Mouse (Mus musculus): ENCODE measurements around the gene Klb. TPM values are rescaled to one million over a fixed set of nuclear protein-coding genes. Genes with fewer than 3 reads are reported as not detected.

The Klb gene
- total and polyA plus RNA-seq, 3 experiments: 0.05 TPM; not detected in 2

DNA sequence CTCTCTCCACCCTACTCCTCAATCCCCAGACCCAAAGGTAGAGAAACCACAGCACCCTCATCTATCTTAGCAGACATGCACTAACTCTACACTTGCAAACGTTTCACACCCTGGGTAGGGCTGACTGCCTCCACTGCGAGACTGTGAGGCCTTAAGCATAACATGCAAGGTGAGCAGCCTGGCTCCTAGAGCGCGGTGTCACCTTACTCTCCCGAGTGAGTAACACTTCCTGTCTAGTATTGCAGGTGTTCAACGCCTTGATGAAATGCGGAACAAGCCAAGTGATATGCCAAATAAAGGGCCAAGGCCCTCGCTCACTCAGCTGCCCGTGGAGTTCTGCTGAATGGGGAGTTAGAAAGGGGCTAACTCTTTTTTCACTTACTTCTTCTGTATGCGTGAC is 25.9 kb upstream of the Klb start:
- Histone ChIP-seq H3K4me3 (ENCODE audit: low read depth, low read length) (no peak overlapping the region), H3K9me3 (replicated peaks) (no peaks in the 10 kb centered on the region), H3K36me3 (replicated peaks) (peaks cover 73% of the 10 kb centered on the region), H3K27me3 (ENCODE audit: insufficient read depth, low read length) (no peaks in the 10 kb centered on the region), H3K4me1 (ENCODE audit: insufficient read depth, low read depth, low read length) (peaks cover 18% of the 10 kb centered on the region)
- DNase-seq (ENCODE audit: low spot score) (no peak), ATAC-seq (ENCODE audit: extremely low read depth, insufficient number of reproducible peaks, low FRiP score, poor library complexity, severe bottlenecking) (no peak)
- TF ChIP-seq GATA2 (IDR thresholded peaks at IDR 0.05; ENCODE audit: borderline replicate concordance, low read depth, low read length): no peak
- no peak for TF ChIP-seq CTCF (IDR thresholded peaks at IDR 0.05; ENCODE audit: low read depth, low read length)
- TF ChIP-seq TAL1 (conservative IDR thresholded peaks at IDR 0.05; ENCODE audit: low read depth, low read length): no peak
- TF ChIP-seq POLR2AphosphoS5 (IDR thresholded peaks at IDR 0.05; ENCODE audit: insufficient replicate concordance, low read depth, low read length): no peak
- no peak for TF ChIP-seq GATA1 (IDR thresholded peaks at IDR 0.05; ENCODE audit: borderline replicate concordance, low read length)

DNA sequence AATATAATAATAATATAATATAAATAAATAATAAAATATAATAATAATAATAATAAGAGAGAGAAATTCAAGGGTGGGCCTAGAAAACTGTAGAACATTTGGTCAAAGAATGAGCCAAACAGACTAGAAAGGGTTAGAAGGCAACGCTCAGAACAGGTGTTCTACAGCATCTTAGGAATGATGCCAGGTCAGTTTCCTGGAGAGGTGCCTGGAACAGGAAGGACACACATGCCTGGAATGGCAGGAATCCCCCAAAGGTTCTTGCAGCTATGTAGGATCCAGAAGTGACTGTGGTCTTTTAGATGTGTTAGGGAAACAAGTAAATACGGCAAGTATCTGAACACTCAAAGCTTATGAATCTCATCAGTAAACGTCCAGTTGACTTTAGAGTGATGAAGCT is 23.8 kb upstream of the Klb start:
- ATAC-seq (ENCODE audit: extremely low read depth, insufficient number of reproducible peaks, low FRiP score, poor library complexity, severe bottlenecking) (no peak), DNase-seq (ENCODE audit: low spot score) (no peak)
- Histone ChIP-seq H3K36me3 (replicated peaks) (peaks cover 66% of the 10 kb centered on the region), H3K4me3 (ENCODE audit: low read depth, low read length) (no peak overlapping the region), H3K4me1 (ENCODE audit: insufficient read depth, low read depth, low read length) (peaks cover 22% of the 10 kb centered on the region), H3K9me3 (replicated peaks) (no peaks in the 10 kb centered on the region), H3K27me3 (ENCODE audit: insufficient read depth, low read length) (no peaks in the 10 kb centered on the region)
- TF ChIP-seq GATA2 (IDR thresholded peaks at IDR 0.05; ENCODE audit: borderline replicate concordance, low read depth, low read length): no peak
- no peak for TF ChIP-seq TAL1 (conservative IDR thresholded peaks at IDR 0.05; ENCODE audit: low read depth, low read length)
- TF ChIP-seq POLR2AphosphoS5 (IDR thresholded peaks at IDR 0.05; ENCODE audit: insufficient replicate concordance, low read depth, low read length): no peak
- no peak for TF ChIP-seq CTCF (IDR thresholded peaks at IDR 0.05; ENCODE audit: low read depth, low read length)
- TF ChIP-seq GATA1 (IDR thresholded peaks at IDR 0.05; ENCODE audit: borderline replicate concordance, low read length): no peak

DNA sequence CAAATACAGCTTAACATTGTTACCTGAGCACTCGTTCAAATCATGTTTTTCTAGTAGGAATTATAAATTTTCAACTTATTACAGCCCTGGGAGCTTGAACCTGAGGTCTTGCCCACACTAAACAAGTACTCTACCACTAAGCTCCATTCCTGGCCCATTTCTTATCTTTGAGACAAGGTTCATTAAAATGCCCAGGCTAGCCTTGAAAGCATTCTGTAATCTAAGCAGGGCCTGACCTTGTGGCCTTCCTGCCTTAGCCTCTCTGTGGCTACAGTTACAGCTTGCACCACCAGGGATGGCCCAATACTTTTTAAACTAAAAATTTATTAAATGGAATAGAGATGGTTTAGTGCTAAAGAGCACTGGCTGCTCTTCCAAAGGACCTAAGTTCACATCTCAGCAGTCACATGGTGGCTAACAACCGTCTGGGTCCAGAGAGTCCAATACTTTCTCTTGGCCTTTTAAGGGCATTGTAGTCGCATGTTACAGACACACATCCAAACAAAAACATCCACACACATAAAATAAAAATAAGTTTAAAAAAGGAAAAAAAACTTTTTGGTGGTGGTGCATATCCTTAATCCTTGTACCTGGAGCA is 23.3 kb upstream of the Klb start:
- H3K4me1 ChIP-seq (ENCODE audit: insufficient read depth, low read depth, low read length): peaks cover 22% of the 10 kb centered on the region
- DNase-seq (ENCODE audit: low spot score) (no peak), ATAC-seq (ENCODE audit: extremely low read depth, insufficient number of reproducible peaks, low FRiP score, poor library complexity, severe bottlenecking) (no peak)
- no peak for TF ChIP-seq GATA1 (IDR thresholded peaks at IDR 0.05; ENCODE audit: borderline replicate concordance, low read length)
- TF ChIP-seq CTCF (IDR thresholded peaks at IDR 0.05; ENCODE audit: low read depth, low read length): no peak
- TF ChIP-seq GATA2 (IDR thresholded peaks at IDR 0.05; ENCODE audit: borderline replicate concordance, low read depth, low read length): no peak
- TF ChIP-seq TAL1 (conservative IDR thresholded peaks at IDR 0.05; ENCODE audit: low read depth, low read length): no peak
- no peak for TF ChIP-seq POLR2AphosphoS5 (IDR thresholded peaks at IDR 0.05; ENCODE audit: insufficient replicate concordance, low read depth, low read length)
- H3K36me3 ChIP-seq (replicated peaks): peaks cover 66% of the 10 kb centered on the region
- no peak overlapping the region for H3K4me3 ChIP-seq (ENCODE audit: low read depth, low read length)
- no peaks in the 10 kb centered on the region for H3K27me3 ChIP-seq (ENCODE audit: insufficient read depth, low read length)
- no peaks in the 10 kb centered on the region for H3K9me3 ChIP-seq (replicated peaks)

DNA sequence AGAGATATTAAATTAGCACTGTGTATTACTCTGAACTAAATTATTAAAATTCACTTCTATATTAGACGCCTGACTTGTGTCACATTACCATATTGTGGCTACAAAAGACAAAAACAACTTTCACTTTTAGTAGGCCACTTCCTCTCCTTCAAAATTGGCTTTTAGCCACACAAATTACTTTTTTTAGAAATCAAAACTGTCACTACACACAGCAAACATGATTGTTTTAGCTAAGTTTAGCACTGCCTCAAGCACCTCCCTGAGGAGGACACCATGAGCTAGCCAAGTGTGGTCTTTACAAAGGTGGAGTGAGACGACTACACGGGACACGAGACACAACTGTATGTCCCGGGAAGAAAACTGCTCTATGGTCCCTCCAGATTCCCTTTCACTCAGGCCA is 21.9 kb upstream of the Klb start:
- TF ChIP-seq GATA2 (IDR thresholded peaks at IDR 0.05; ENCODE audit: borderline replicate concordance, low read depth, low read length) (no peak), CTCF (IDR thresholded peaks at IDR 0.05; ENCODE audit: low read depth, low read length) (no peak), TAL1 (conservative IDR thresholded peaks at IDR 0.05; ENCODE audit: low read depth, low read length) (no peak), GATA1 (IDR thresholded peaks at IDR 0.05; ENCODE audit: borderline replicate concordance, low read length) (no peak), POLR2AphosphoS5 (IDR thresholded peaks at IDR 0.05; ENCODE audit: insufficient replicate concordance, low read depth, low read length) (no peak)
- Histone ChIP-seq H3K4me1 (ENCODE audit: insufficient read depth, low read depth, low read length) (peaks cover 22% of the 10 kb centered on the region), H3K27me3 (ENCODE audit: insufficient read depth, low read length) (no peaks in the 10 kb centered on the region), H3K36me3 (replicated peaks) (peaks cover 67% of the 10 kb centered on the region), H3K9me3 (replicated peaks) (no peaks in the 10 kb centered on the region), H3K4me3 (ENCODE audit: low read depth, low read length) (no peak overlapping the region)
- no peak for DNase-seq (ENCODE audit: low spot score)
- no peak for ATAC-seq (ENCODE audit: extremely low read depth, insufficient number of reproducible peaks, low FRiP score, poor library complexity, severe bottlenecking)

DNA sequence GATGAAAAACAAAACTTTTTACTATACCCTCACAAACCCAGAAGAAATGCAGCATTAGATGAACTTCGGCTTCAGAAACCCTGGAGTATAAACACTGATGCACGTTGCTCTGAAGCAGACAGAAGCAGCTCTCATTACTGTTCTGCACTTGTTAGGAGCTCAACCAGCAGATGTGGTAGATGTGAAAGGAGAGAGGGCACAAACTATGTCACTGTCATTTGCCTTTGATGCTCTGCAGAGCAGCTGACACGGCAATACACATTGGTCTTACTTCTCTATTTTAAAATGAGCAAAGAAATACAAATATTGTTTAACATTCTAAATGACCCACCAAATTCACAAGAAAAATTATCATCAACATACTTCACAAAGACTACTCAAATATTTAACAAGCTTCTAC is 18.1 kb upstream of the Klb start:
- Histone ChIP-seq H3K9me3 (replicated peaks) (no peaks in the 10 kb centered on the region), H3K4me3 (ENCODE audit: low read depth, low read length) (no peak overlapping the region), H3K36me3 (replicated peaks) (peaks cover 61% of the 10 kb centered on the region), H3K27me3 (ENCODE audit: insufficient read depth, low read length) (no peaks in the 10 kb centered on the region), H3K4me1 (ENCODE audit: insufficient read depth, low read depth, low read length) (peaks cover 27% of the 10 kb centered on the region)
- DNase-seq (ENCODE audit: low spot score): no peak
- ATAC-seq (ENCODE audit: extremely low read depth, insufficient number of reproducible peaks, low FRiP score, poor library complexity, severe bottlenecking): no peak
- TF ChIP-seq TAL1 (conservative IDR thresholded peaks at IDR 0.05; ENCODE audit: low read depth, low read length) (no peak), GATA1 (IDR thresholded peaks at IDR 0.05; ENCODE audit: borderline replicate concordance, low read length) (no peak), CTCF (IDR thresholded peaks at IDR 0.05; ENCODE audit: low read depth, low read length) (no peak), GATA2 (IDR thresholded peaks at IDR 0.05; ENCODE audit: borderline replicate concordance, low read depth, low read length) (no peak), POLR2AphosphoS5 (IDR thresholded peaks at IDR 0.05; ENCODE audit: insufficient replicate concordance, low read depth, low read length) (no peak)

DNA sequence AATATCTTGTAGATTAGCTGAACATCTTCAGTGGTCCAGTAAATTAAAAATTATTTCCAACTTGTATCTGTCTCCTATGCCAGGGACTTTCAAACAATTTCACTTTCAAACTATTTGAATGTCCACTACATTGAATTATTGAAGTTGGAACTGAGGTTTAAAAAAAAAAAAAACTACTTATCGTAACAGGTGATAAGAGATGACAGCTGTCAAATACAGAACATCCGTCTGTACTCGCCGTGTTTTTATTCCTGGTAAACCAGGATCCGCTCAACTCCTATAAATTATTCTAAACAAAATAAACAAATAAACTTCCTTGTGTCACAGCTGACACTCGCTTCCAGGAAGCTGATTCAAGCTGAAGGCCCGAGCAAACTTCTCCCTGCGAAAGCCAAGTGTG is 13.3 kb upstream of the Klb start:
- H3K36me3 ChIP-seq (replicated peaks): peaks cover 35% of the 10 kb centered on the region
- H3K27me3 ChIP-seq (ENCODE audit: insufficient read depth, low read length): 0 out of 2 replicates have a peak, but pooled peaks cover under 1% of the 10 kb centered on the region
- ATAC-seq (ENCODE audit: extremely low read depth, insufficient number of reproducible peaks, low FRiP score, poor library complexity, severe bottlenecking) (no peak), DNase-seq (ENCODE audit: low spot score) (no peak)
- H3K9me3 ChIP-seq (replicated peaks): no peaks in the 10 kb centered on the region
- H3K4me3 ChIP-seq (ENCODE audit: low read depth, low read length): peak overlapping the region; percentile 94
- no peak for TF ChIP-seq POLR2AphosphoS5 (IDR thresholded peaks at IDR 0.05; ENCODE audit: insufficient replicate concordance, low read depth, low read length)
- TF ChIP-seq CTCF (IDR thresholded peaks at IDR 0.05; ENCODE audit: low read depth, low read length): no peak
- TF ChIP-seq TAL1 (conservative IDR thresholded peaks at IDR 0.05; ENCODE audit: low read depth, low read length): no peak
- no peak for TF ChIP-seq GATA1 (IDR thresholded peaks at IDR 0.05; ENCODE audit: borderline replicate concordance, low read length)
- no peak for TF ChIP-seq GATA2 (IDR thresholded peaks at IDR 0.05; ENCODE audit: borderline replicate concordance, low read depth, low read length)
- peaks cover 24% of the 10 kb centered on the region for H3K4me1 ChIP-seq (ENCODE audit: insufficient read depth, low read depth, low read length)

All from G1E (cell line).